Mouse (Mus musculus): ENCODE measurements around the gene Allc. TPM values are rescaled to one million over a fixed set of nuclear protein-coding genes. Genes with fewer than 3 reads are reported as not detected.

Allc gene
- polyA plus RNA-seq, 1 experiment from 2014 or later: 0.18 TPM

- H3K9me3 ChIP-seq: no peaks in the 10 kb centered on the region
- H3K27ac ChIP-seq (replicated peaks): peak overlapping the region; percentile 87
- H3K36me3 ChIP-seq: no peaks in the 10 kb centered on the region
- 38% methylated on average over 17 of the region's 17 CpGs for WGBS
- H3K27me3 ChIP-seq: no peaks in the 10 kb centered on the region
- ATAC-seq (ENCODE audit: low read depth): peak; percentile 76
- peak overlapping the region; percentile 1; the same call in 1 of the 2 replicates for H3K4me3 ChIP-seq
- H3K4me2 ChIP-seq: peak overlapping the region; percentile 35
- peaks cover 20% of the 10 kb centered on the region for H3K4me1 ChIP-seq (replicated peaks)
- H3K9ac ChIP-seq: peak overlapping the region; percentile 41
Observed at GRCm38 (mm10) chr12:28607546-28608305, 25.4 kb upstream of the Allc start.

- H3K27ac ChIP-seq (replicated peaks): no peak overlapping the region
- H3K9ac ChIP-seq: no peak overlapping the region
- no peak for ATAC-seq (ENCODE audit: low read depth)
- no peak overlapping the region for H3K4me2 ChIP-seq
- no peak overlapping the region for H3K4me3 ChIP-seq
- no peaks in the 10 kb centered on the region for H3K27me3 ChIP-seq
- peaks cover 30% of the 10 kb centered on the region for H3K4me1 ChIP-seq (replicated peaks)
- H3K36me3 ChIP-seq: no peaks in the 10 kb centered on the region
- no peaks in the 10 kb centered on the region for H3K9me3 ChIP-seq
- WGBS: 53% methylated on average over 1 of the region's 1 CpGs
Observed at GRCm38 (mm10) chr12:28603494-28603893, 21.2 kb upstream of the Allc start.

GRCm38 (mm10) chr12:28602259-28602658 lies 19.9 kb upstream of the Allc start:
- no peak overlapping the region for H3K4me3 ChIP-seq
- ATAC-seq (ENCODE audit: low read depth): no peak
- H3K36me3 ChIP-seq: no peaks in the 10 kb centered on the region
- H3K9ac ChIP-seq: no peak overlapping the region
- no peaks in the 10 kb centered on the region for H3K9me3 ChIP-seq
- H3K27me3 ChIP-seq: no peaks in the 10 kb centered on the region
- H3K4me2 ChIP-seq: no peak overlapping the region
- H3K4me1 ChIP-seq (replicated peaks): peaks cover 28% of the 10 kb centered on the region
- 18% methylated on average over 4 of the region's 4 CpGs for whole genome bisulfite sequencing
- no peak overlapping the region for H3K27ac ChIP-seq (replicated peaks)

- H3K4me1 ChIP-seq (replicated peaks): peaks cover 23% of the 10 kb centered on the region
- no peaks in the 10 kb centered on the region for H3K36me3 ChIP-seq
- no peak overlapping the region for H3K4me3 ChIP-seq
- WGBS: 54% methylated on average over 2 of the region's 2 CpGs
- no peak overlapping the region for H3K9ac ChIP-seq
- ATAC-seq (ENCODE audit: low read depth): peak; percentile 48; the same call in 1 of the 2 replicates
- no peaks in the 10 kb centered on the region for H3K9me3 ChIP-seq
- H3K27ac ChIP-seq (replicated peaks): no peak overlapping the region
- H3K27me3 ChIP-seq: no peaks in the 10 kb centered on the region
- no peak overlapping the region for H3K4me2 ChIP-seq
Observed at GRCm38 (mm10) chr12:28598526-28598991, 16.2 kb upstream of the Allc start.

- no peak overlapping the region for H3K4me2 ChIP-seq
- no peaks in the 10 kb centered on the region for H3K36me3 ChIP-seq
- no peak overlapping the region for H3K9ac ChIP-seq
- H3K9me3 ChIP-seq: no peaks in the 10 kb centered on the region
- H3K4me1 ChIP-seq (replicated peaks): peaks cover 23% of the 10 kb centered on the region
- 59% methylated on average over 3 of the region's 3 CpGs for WGBS
- no peak overlapping the region for H3K27ac ChIP-seq (replicated peaks)
- no peak overlapping the region for H3K4me3 ChIP-seq
- ATAC-seq (ENCODE audit: low read depth): no peak
- no peaks in the 10 kb centered on the region for H3K27me3 ChIP-seq
Observed at GRCm38 (mm10) chr12:28598110-28598509, 15.8 kb upstream of the Allc start.

GRCm38 (mm10) chr12:28597699-28598098 lies 15.4 kb upstream of the Allc start:
- Histone ChIP-seq H3K9ac (no peak overlapping the region), H3K4me3 (no peak overlapping the region), H3K4me1 (replicated peaks) (peaks cover 27% of the 10 kb centered on the region), H3K27me3 (no peaks in the 10 kb centered on the region), H3K27ac (replicated peaks) (no peak overlapping the region), H3K36me3 (no peaks in the 10 kb centered on the region), H3K9me3 (no peaks in the 10 kb centered on the region), H3K4me2 (no peak overlapping the region)
- no peak for ATAC-seq (ENCODE audit: low read depth)
- WGBS: 64% methylated on average over 9 of the region's 9 CpGs

- no peak overlapping the region for H3K4me3 ChIP-seq
- H3K27me3 ChIP-seq: no peaks in the 10 kb centered on the region
- H3K4me1 ChIP-seq (replicated peaks): peaks cover 20% of the 10 kb centered on the region
- ATAC-seq (ENCODE audit: low read depth): no peak
- H3K27ac ChIP-seq (replicated peaks): no peak overlapping the region
- H3K4me2 ChIP-seq: no peak overlapping the region
- H3K9ac ChIP-seq: no peak overlapping the region
- H3K9me3 ChIP-seq: no peaks in the 10 kb centered on the region
- H3K36me3 ChIP-seq: no peaks in the 10 kb centered on the region
Observed at GRCm38 (mm10) chr12:28596851-28597250, 14.5 kb upstream of the Allc start.

- Histone ChIP-seq H3K4me2 (no peak overlapping the region), H3K4me3 (no peak overlapping the region), H3K36me3 (no peaks in the 10 kb centered on the region), H3K9ac (no peak overlapping the region), H3K9me3 (no peaks in the 10 kb centered on the region), H3K27me3 (no peaks in the 10 kb centered on the region), H3K27ac (replicated peaks) (peak overlapping the region; percentile 83), H3K4me1 (replicated peaks) (peaks cover 32% of the 10 kb centered on the region)
- ATAC-seq (ENCODE audit: low read depth): no peak
- 49% methylated on average over 13 of the region's 13 CpGs for WGBS
Observed at GRCm38 (mm10) chr12:28590428-28590827, 8.1 kb upstream of the Allc start.

- Histone ChIP-seq H3K27ac (replicated peaks) (peak overlapping the region; percentile 83), H3K9me3 (no peaks in the 10 kb centered on the region), H3K4me2 (peak overlapping the region; percentile 60), H3K9ac (peak overlapping the region; percentile 62), H3K36me3 (no peaks in the 10 kb centered on the region), H3K27me3 (no peaks in the 10 kb centered on the region), H3K4me1 (replicated peaks) (peaks cover 32% of the 10 kb centered on the region), H3K4me3 (peak overlapping the region; percentile 36)
- ATAC-seq (ENCODE audit: low read depth): peak; percentile 98
- WGBS: 9% methylated on average over 24 of the region's 24 CpGs
Observed at GRCm38 (mm10) chr12:28589090-28589868, 7.0 kb upstream of the Allc start.

- Histone ChIP-seq H3K4me1 (replicated peaks) (peaks cover 30% of the 10 kb centered on the region), H3K27ac (replicated peaks) (peak overlapping the region; percentile 83), H3K36me3 (no peaks in the 10 kb centered on the region), H3K9ac (0 out of 2 replicates have a peak overlapping the region, but pooled peaks have one; percentile 6), H3K4me2 (no peak overlapping the region), H3K27me3 (no peaks in the 10 kb centered on the region), H3K4me3 (no peak overlapping the region), H3K9me3 (no peaks in the 10 kb centered on the region)
- WGBS: 53% methylated on average over 6 of the region's 6 CpGs
- ATAC-seq (ENCODE audit: low read depth): no peak
Observed at GRCm38 (mm10) chr12:28587949-28588348, 5.6 kb upstream of the Allc start.

- ATAC-seq (ENCODE audit: low read depth): no peak
- no peaks in the 10 kb centered on the region for H3K36me3 ChIP-seq
- no peaks in the 10 kb centered on the region for H3K27me3 ChIP-seq
- no peak overlapping the region for H3K4me3 ChIP-seq
- H3K4me2 ChIP-seq: no peak overlapping the region
- 60% methylated on average over 3 of the region's 3 CpGs for whole genome bisulfite sequencing
- H3K27ac ChIP-seq (replicated peaks): no peak overlapping the region
- H3K9ac ChIP-seq: no peak overlapping the region
- peaks cover 14% of the 10 kb centered on the region for H3K4me1 ChIP-seq (replicated peaks)
- no peaks in the 10 kb centered on the region for H3K9me3 ChIP-seq
Observed at GRCm38 (mm10) chr12:28584036-28584435, 1.7 kb upstream of the Allc start.

- Histone ChIP-seq H3K4me2 (no peak overlapping the region), H3K9ac (no peak overlapping the region), H3K27ac (replicated peaks) (no peak overlapping the region), H3K9me3 (no peaks in the 10 kb centered on the region), H3K27me3 (no peaks in the 10 kb centered on the region), H3K4me1 (replicated peaks) (no peaks in the 10 kb centered on the region), H3K36me3 (no peaks in the 10 kb centered on the region), H3K4me3 (no peak overlapping the region)
- ATAC-seq (ENCODE audit: low read depth): no peak
- 35% methylated on average over 4 of the region's 4 CpGs for WGBS
Observed at GRCm38 (mm10) chr12:28579132-28579531, 3.2 kb downstream of the Allc start.
